Mouse (Mus musculus) T-helper 1 cell (primary cell): ENCODE measurements around the gene Kcnip3.

Source experiments
- in situ Hi-C: fragments of 300-600 bp; cut with MboI, MseI; formaldehyde crosslinking; loops from one replicate; pipeline ENCODE4 v1.15.1; 2025; ENCODE audit warnings: high pct_unique_total_duplicates

The Kcnip3 gene

GRCm38 (mm10) chr2:127471281-127471680 is 50.6 kb downstream of the Kcnip3 start:
- in situ Hi-C loops, result no loop called here

- in situ Hi-C loops, result no loop called here
These were observed 51.2 kb downstream of the Kcnip3 start for GRCm38 (mm10) chr2:127470661-127471060.

- in situ Hi-C loops, result no loop called here
These were observed 51.7 kb downstream of the Kcnip3 start for GRCm38 (mm10) chr2:127470183-127470582.

GRCm38 (mm10) chr2:127462314-127462713 is 59.6 kb downstream of the Kcnip3 start:
- in situ Hi-C loops, result loop anchor here (5.0 kb wide), 1 partner anchor 35 kb away; no protein-coding TSS in a partner anchor

GRCm38 (mm10) chr2:127461351-127461750 is 60.5 kb downstream of the Kcnip3 start:
- in situ Hi-C loops, result loop anchor here (5.0 kb wide), 1 partner anchor 36 kb away; no protein-coding TSS in a partner anchor

- in situ Hi-C loops, result no loop called here
These were observed 62.6 kb downstream of the Kcnip3 start for GRCm38 (mm10) chr2:127459341-127459740.

- in situ Hi-C loops, result no loop called here
These were observed 68.1 kb downstream of the Kcnip3 start for GRCm38 (mm10) chr2:127453764-127454163.

GRCm38 (mm10) chr2:127453141-127453540 is 68.8 kb downstream of the Kcnip3 start:
- in situ Hi-C loops, result no loop called here

- in situ Hi-C loops, result no loop called here
These were observed 70.1 kb downstream of the Kcnip3 start for GRCm38 (mm10) chr2:127451748-127452147.

- in situ Hi-C loops, result loop anchor here (25.0 kb wide), 1 partner anchor 162 kb away; no protein-coding TSS in a partner anchor
These were observed 72.2 kb downstream of the Kcnip3 start for GRCm38 (mm10) chr2:127449691-127450090.

GRCm38 (mm10) chr2:127446847-127447246 is 75.0 kb downstream of the Kcnip3 start:
- in situ Hi-C loops, result loop anchor here (25.0 kb wide), 1 partner anchor 160 kb away; no protein-coding TSS in a partner anchor

GRCm38 (mm10) chr2:127444055-127444789 is 77.7 kb downstream of the Kcnip3 start, which contains the start of gene Fahd2a:
Gene Fahd2a (minus strand): TSS chr2:127444565.
- in situ Hi-C loops, result loop anchor here (25.0 kb wide), 1 partner anchor 157 kb away; no protein-coding TSS in a partner anchor

- in situ Hi-C loops, result loop anchor here (25.0 kb wide), 1 partner anchor 150 kb away; no protein-coding TSS in a partner anchor
These were observed 84.2 kb downstream of the Kcnip3 start for GRCm38 (mm10) chr2:127437697-127438096.

- in situ Hi-C loops, result loop anchor here (25.0 kb wide), 1 partner anchor 148 kb away; no protein-coding TSS in a partner anchor
These were observed 86.3 kb downstream of the Kcnip3 start for GRCm38 (mm10) chr2:127435554-127435953.

- in situ Hi-C loops, result loop anchor here (25.0 kb wide), 1 partner anchor 148 kb away; no protein-coding TSS in a partner anchor
These were observed 86.8 kb downstream of the Kcnip3 start for GRCm38 (mm10) chr2:127435135-127435534.

- in situ Hi-C loops, result loop anchor here (25.0 kb wide), 1 partner anchor 146 kb away; no protein-coding TSS in a partner anchor
These were observed 88.2 kb downstream of the Kcnip3 start for GRCm38 (mm10) chr2:127433487-127434295.

GRCm38 (mm10) chr2:127430238-127430637 is 91.7 kb downstream of the Kcnip3 start:
- in situ Hi-C loops, result loop anchor here (25.0 kb wide), 1 partner anchor 143 kb away; no protein-coding TSS in a partner anchor

- in situ Hi-C loops, result loop anchor here (5.0 to 25.0 kb wide), 3 partner anchors 68 to 440 kb away; no protein-coding TSS in a partner anchor
These were observed 96.9 kb downstream of the Kcnip3 start, which contains the start of gene Gpat2 for GRCm38 (mm10) chr2:127424977-127425376. Gene Gpat2 (plus strand): TSS chr2:127425199.

- in situ Hi-C loops, result no loop called here
These were observed 103.5 kb downstream of the Kcnip3 start for GRCm38 (mm10) chr2:127418266-127418970.

GRCm38 (mm10) chr2:127416706-127417105 is 105.2 kb downstream of the Kcnip3 start:
- in situ Hi-C loops, result no loop called here

- in situ Hi-C loops, result no loop called here
These were observed 106.1 kb downstream of the Kcnip3 start for GRCm38 (mm10) chr2:127415806-127416205.
